Mouse (Mus musculus) midbrain, embryonic 14.5 days (tissue): ENCODE data around the gene Acox3. TPM values are rescaled to one million over a fixed set of nuclear protein-coding genes. Genes with fewer than 3 reads are reported as not detected.
"Not testable (repeated sequence)": the region's sequence is repeated elsewhere in the genome, so short reads cannot be mapped to it uniquely, and the experiment has no call there.

Source experiments
- ATAC-seq: fragments of 200-750 bp; cut with Nextera tagmentation; 2 replicates; pipeline ENCODE4 v1.8.0; 2017; ENCODE audit warnings: moderate number of reproducible peaks, moderate library complexity; ENCODE audit not compliant: low FRiP score, low TSS enrichment
- DNase-seq: peaks from one replicate; pipeline ENCODE4 v3.0.0-alpha.2; 2015
- H3K27ac ChIP-seq: fragments of 300-500 bp; sonication (generic); replicated peaks from 2 replicates; pipeline ENCODE4 v1.5.1; 2014; ENCODE audit warnings: mild to moderate bottlenecking, low read depth, low read length, moderate library complexity
- H3K27me3 ChIP-seq: fragments of 300-500 bp; sonication (generic); 2 replicates; pipeline ENCODE4 v1.6.1; 2014; ENCODE audit warnings: low read length, control low read depth, mixed read lengths; ENCODE audit not compliant: control insufficient read depth, insufficient read depth
- H3K36me3 ChIP-seq: fragments of 300-500 bp; sonication (generic); 2 replicates; pipeline ENCODE4 v1.6.1; 2014; ENCODE audit warnings: low read length, control low read depth; ENCODE audit not compliant: control insufficient read depth, insufficient read depth
- H3K4me1 ChIP-seq: fragments of 300-500 bp; sonication (generic); 2 replicates; pipeline ENCODE4 v1.6.1; 2014; ENCODE audit warnings: mild to moderate bottlenecking, antibody characterized with exemption, low read length, control low read depth; ENCODE audit not compliant: control insufficient read depth, insufficient read depth
- H3K4me2 ChIP-seq: fragments of 300-500 bp; sonication (generic); 2 replicates; pipeline ENCODE4 v1.6.1; 2014; ENCODE audit warnings: mild to moderate bottlenecking, low read length, moderate library complexity
- H3K4me3 ChIP-seq: fragments of 300-500 bp; sonication (generic); replicated peaks from 2 replicates; pipeline ENCODE4 v1.5.1; 2014; ENCODE audit warnings: low read depth, low read length
- H3K9ac ChIP-seq: fragments of 300-500 bp; sonication (generic); replicated peaks from 2 replicates; pipeline ENCODE4 v1.6.1; 2014; ENCODE audit warnings: mild to moderate bottlenecking, low read length, moderate library complexity
- H3K9me3 ChIP-seq: fragments of 300-500 bp; sonication (generic); 2 replicates; pipeline ENCODE4 v1.6.1; 2016; ENCODE audit warnings: low read length, control low read depth, mixed read lengths; ENCODE audit not compliant: control insufficient read depth
- WGBS: fragments of 180-500 bp; shearing (Covaris S2); extraction: QIAGEN DNeasy Blood & Tissue Kit; methylation state at CpG from one replicate; pipeline ENCODE4 v1.1.7; 2014; 5-methylcytosine and 5-hydroxymethylcytosine counted together
- polyA plus RNA-seq: library from polyadenylated mRNA; unstranded; fragments of >200 nt; fragmentation: Nextera tagmentation; extraction: Ambion mirVana; gene quantifications from 2 replicates; pipeline ENCODE4 v1.2.1, GENCODE M21; 2014

The Acox3 gene
- polyA plus RNA-seq, 1 experiment from 2014 or later, result 19.0 TPM

GRCm38 (mm10) chr5:35584259-35584658 lies 1.4 kb downstream of the Acox3 start:
- not testable (repeated sequence) for H3K27ac ChIP-seq, ATAC-seq, H3K9ac ChIP-seq, H3K4me3 ChIP-seq, DNase-seq, H3K4me2 ChIP-seq, H3K9me3 ChIP-seq, H3K27me3 ChIP-seq
- Histone ChIP-seq H3K4me1 (peaks cover 21% of the 10 kb centered on the region), H3K36me3 (peaks cover 18% of the 10 kb centered on the region)
- 86% methylated on average over 2 of the region's 2 CpGs for WGBS

DNA sequence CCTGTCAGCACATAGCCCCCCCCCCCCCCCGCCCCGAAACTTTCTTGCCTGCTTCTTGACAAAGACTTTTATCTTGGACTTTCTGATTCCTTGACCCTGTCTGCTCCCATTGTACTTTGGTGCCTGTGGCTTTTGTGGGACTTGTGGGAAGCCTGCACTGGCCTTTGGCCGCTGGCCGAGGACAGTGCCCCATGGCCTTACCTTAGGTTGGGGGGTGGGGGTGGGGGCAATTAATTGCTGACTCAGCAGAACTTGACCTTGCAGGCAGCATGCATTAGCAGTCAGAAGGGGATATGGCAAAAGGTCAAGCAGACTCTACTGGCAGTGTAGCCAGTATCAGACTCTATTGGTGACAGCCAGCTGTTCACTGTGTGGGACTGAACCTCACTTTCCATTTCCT lies 8.7 kb downstream of the Acox3 start:
- Histone ChIP-seq H3K9me3 (0 out of 2 replicates have a peak, but pooled peaks cover 2% of the 10 kb centered on the region), H3K4me1 (no peaks in the 10 kb centered on the region), H3K27ac (no peak overlapping the region), H3K9ac (no peak overlapping the region), H3K4me3 (no peak overlapping the region), H3K4me2 (no peak overlapping the region), H3K27me3 (no peaks in the 10 kb centered on the region), H3K36me3 (peaks cover 77% of the 10 kb centered on the region)
- ATAC-seq (no peak), DNase-seq (no peak)
- 96% methylated on average over 4 of the region's 4 CpGs for WGBS

DNA sequence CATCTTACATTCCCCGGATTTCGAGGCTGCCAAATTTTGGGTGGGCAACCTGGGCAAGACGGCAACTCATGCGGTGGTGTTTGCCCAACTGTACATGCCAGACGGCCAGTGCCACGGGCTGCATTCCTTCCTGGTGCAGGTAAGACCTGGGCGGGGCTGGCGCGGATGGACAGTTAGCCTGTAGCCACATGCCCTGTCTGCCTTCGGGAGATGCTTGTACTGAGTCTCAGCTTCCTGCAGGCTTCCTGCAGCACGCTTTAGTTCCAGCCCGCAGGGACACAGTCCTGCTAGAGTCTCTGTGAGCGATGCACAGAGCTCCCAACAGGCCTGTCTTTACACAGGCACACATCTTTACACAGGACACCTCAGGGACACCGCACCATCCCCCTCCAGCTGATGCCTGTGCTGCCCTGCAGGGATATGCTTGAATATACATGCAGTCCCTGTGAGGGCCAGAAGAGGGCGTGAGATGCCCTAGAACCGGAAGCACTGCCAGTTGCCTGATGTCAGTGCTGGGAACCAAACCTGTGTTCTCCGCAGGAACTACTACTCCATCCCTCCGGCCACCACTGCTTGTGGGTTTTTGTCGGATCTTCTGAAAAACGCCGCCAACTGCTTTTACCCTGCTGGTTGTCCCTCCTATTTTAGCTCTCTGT lies 9.4 kb downstream of the Acox3 start:
- H3K36me3 ChIP-seq, result peaks cover 80% of the 10 kb centered on the region
- H3K4me3 ChIP-seq, result no peak overlapping the region
- H3K4me2 ChIP-seq, result no peak overlapping the region
- H3K27me3 ChIP-seq, result no peaks in the 10 kb centered on the region
- WGBS, result 81% methylated on average over 21 of the region's 21 CpGs
- no peak overlapping the region for H3K9ac ChIP-seq
- H3K27ac ChIP-seq, result no peak overlapping the region
- ATAC-seq, result no peak
- H3K9me3 ChIP-seq, result 0 out of 2 replicates have a peak, but pooled peaks cover 2% of the 10 kb centered on the region
- H3K4me1 ChIP-seq, result no peaks in the 10 kb centered on the region
- DNase-seq, result no peak

- Histone ChIP-seq H3K4me2 (no peak overlapping the region), H3K9me3 (0 out of 2 replicates have a peak, but pooled peaks cover 2% of the 10 kb centered on the region), H3K27ac (no peak overlapping the region), H3K27me3 (no peaks in the 10 kb centered on the region), H3K9ac (no peak overlapping the region), H3K4me3 (no peak overlapping the region), H3K4me1 (no peaks in the 10 kb centered on the region), H3K36me3 (peaks cover 83% of the 10 kb centered on the region)
- ATAC-seq, result no peak
- 77% methylated on average over 4 of the region's 4 CpGs for WGBS
- no peak for DNase-seq
Observed at GRCm38 (mm10) chr5:35592824-35593223, 10.0 kb downstream of the Acox3 start.

- Histone ChIP-seq H3K9ac (no peak overlapping the region), H3K4me3 (no peak overlapping the region), H3K9me3 (0 out of 2 replicates have a peak, but pooled peaks cover 2% of the 10 kb centered on the region), H3K27me3 (no peaks in the 10 kb centered on the region), H3K4me2 (no peak overlapping the region), H3K36me3 (peaks cover 83% of the 10 kb centered on the region), H3K27ac (no peak overlapping the region), H3K4me1 (no peaks in the 10 kb centered on the region)
- ATAC-seq (no peak), DNase-seq (no peak)
- WGBS, result 84% methylated on average over 6 of the region's 6 CpGs
Observed at GRCm38 (mm10) chr5:35593272-35593671, 10.4 kb downstream of the Acox3 start.

DNA sequence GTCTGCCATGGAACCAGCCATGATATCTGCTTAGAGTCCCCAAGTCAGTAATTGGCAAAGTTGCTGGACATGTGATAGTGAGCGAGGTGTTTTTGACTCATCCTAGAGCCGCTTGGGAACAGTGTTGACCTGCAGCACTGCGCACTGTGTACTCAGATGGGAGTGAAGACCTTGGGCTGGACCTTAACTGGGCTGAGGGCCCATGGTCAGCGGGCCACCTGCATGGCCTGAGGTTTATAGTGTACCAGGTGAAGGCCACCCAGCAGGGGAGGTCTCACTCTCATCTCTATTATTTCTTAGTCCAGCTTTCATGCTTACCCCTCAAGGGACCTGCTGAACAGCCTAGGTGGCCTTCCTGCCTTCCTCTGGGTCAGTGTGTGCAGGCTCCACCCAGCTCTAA lies 11.9 kb downstream of the Acox3 start:
- no peak for DNase-seq
- no peaks in the 10 kb centered on the region for H3K27me3 ChIP-seq
- H3K36me3 ChIP-seq, result peaks cover 83% of the 10 kb centered on the region
- H3K9ac ChIP-seq, result no peak overlapping the region
- no peaks in the 10 kb centered on the region for H3K4me1 ChIP-seq
- no peak overlapping the region for H3K4me2 ChIP-seq
- no peak overlapping the region for H3K4me3 ChIP-seq
- no peak for ATAC-seq
- H3K9me3 ChIP-seq, result 0 out of 2 replicates have a peak, but pooled peaks cover 2% of the 10 kb centered on the region
- H3K27ac ChIP-seq, result no peak overlapping the region
- WGBS, result 97% methylated on average over 4 of the region's 4 CpGs

GRCm38 (mm10) chr5:35595706-35596105 lies 12.9 kb downstream of the Acox3 start:
- DNase-seq (peak; percentile 92), ATAC-seq (no peak)
- Histone ChIP-seq H3K9ac (no peak overlapping the region), H3K36me3 (peaks cover 83% of the 10 kb centered on the region), H3K9me3 (0 out of 2 replicates have a peak, but pooled peaks cover 2% of the 10 kb centered on the region), H3K27ac (no peak overlapping the region), H3K4me3 (no peak overlapping the region), H3K4me1 (no peaks in the 10 kb centered on the region), H3K27me3 (no peaks in the 10 kb centered on the region), H3K4me2 (no peak overlapping the region)
- 23% methylated on average over 4 of the region's 4 CpGs for WGBS

DNA sequence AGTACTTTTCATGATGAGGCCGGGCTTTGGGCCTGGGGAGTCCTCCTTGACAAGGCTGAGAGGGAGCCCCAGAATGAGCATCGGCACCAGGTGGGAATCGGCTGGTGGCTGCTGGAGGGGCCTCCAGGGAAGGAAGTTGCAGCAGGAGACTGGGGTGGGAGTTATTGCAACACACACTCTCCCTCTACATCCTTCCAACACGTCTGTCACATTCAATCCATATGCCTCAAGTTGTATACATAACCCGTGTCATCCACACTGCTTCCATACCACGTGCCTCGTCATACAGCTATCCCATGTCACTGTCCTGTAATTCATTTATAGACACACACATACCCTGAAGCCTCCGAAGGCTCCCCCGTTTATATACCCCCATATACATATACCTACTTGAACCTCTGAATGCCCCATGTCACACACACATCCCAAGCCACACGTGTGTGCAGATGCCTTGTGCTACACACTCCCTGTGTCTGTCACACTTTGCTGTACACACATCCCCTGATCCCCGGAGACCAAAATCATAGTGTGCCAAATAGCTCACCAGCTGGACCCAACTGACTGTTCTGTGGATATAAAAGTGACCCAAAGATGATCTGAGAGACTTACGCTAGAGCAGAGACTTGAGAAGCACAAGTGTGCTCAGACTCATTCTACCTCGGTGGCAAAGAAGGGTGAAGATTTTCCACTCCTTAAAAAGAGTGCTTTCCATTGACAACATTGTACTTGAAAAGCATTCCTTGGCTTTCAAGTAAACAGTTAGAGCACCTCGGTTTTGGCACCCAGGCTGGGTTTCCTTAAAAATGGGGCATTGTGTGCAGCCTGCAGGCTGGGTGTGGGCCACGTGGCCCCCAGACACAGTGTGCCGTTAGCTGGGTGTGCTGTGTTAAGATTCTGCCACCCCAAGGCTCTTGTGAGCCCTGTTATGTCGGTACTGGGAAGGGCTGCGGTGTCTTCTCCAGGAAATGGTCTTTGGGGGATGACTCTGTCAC lies 13.6 kb downstream of the Acox3 start:
- no peaks in the 10 kb centered on the region for H3K27me3 ChIP-seq
- H3K9me3 ChIP-seq, result no peaks in the 10 kb centered on the region
- H3K4me2 ChIP-seq, result no peak overlapping the region
- H3K4me1 ChIP-seq, result no peaks in the 10 kb centered on the region
- H3K4me3 ChIP-seq, result no peak overlapping the region
- H3K36me3 ChIP-seq, result peaks cover 80% of the 10 kb centered on the region
- WGBS, result 87% methylated on average over 18 of the region's 18 CpGs
- DNase-seq, result no peak
- no peak for ATAC-seq
- no peak overlapping the region for H3K27ac ChIP-seq
- no peak overlapping the region for H3K9ac ChIP-seq
